Mouse (Mus musculus): ENCODE measurements around the gene Slc9a2. TPM values are rescaled to one million over a fixed set of nuclear protein-coding genes. Genes with fewer than 3 reads are reported as not detected.
"Not testable (repeated sequence)": the region's sequence is repeated elsewhere in the genome, so short reads cannot be mapped to it uniquely, and the experiment has no call there.

Slc9a2 gene
- polyA plus RNA-seq, 1 experiment from 2014 or later, result 0.07 TPM

GRCm38 (mm10) chr1:40714950-40715349, 34.6 kb downstream of the Slc9a2 start:
- Histone ChIP-seq H3K9me3 (replicated peaks) (no peaks in the 10 kb centered on the region), H3K36me3 (replicated peaks) (no peaks in the 10 kb centered on the region), H3K4me3 (replicated peaks) (no peak overlapping the region), H3K9ac (no peak overlapping the region), H3K4me1 (replicated peaks) (no peaks in the 10 kb centered on the region), H3K27ac (replicated peaks) (no peak overlapping the region), H3K27me3 (no peaks in the 10 kb centered on the region), H3K4me2 (no peak overlapping the region)
- ATAC-seq (ENCODE audit: insufficient read depth), result no peak
- 40% methylated on average over 9 of the region's 9 CpGs for WGBS (ENCODE audit: insufficient replicate concordance)

GRCm38 (mm10) chr1:40726051-40726450, 45.7 kb downstream of the Slc9a2 start:
- H3K27me3 ChIP-seq, result no peaks in the 10 kb centered on the region
- no peaks in the 10 kb centered on the region for H3K4me1 ChIP-seq (replicated peaks)
- no peak for ATAC-seq (ENCODE audit: insufficient read depth)
- no peak overlapping the region for H3K4me3 ChIP-seq (replicated peaks)
- 77% methylated on average over 10 of the region's 10 CpGs for WGBS (ENCODE audit: insufficient replicate concordance)
- H3K9me3 ChIP-seq (replicated peaks), result no peaks in the 10 kb centered on the region
- no peak overlapping the region for H3K27ac ChIP-seq (replicated peaks)
- H3K36me3 ChIP-seq (replicated peaks), result no peaks in the 10 kb centered on the region
- H3K4me2 ChIP-seq, result no peak overlapping the region
- no peak overlapping the region for H3K9ac ChIP-seq

GRCm38 (mm10) chr1:40727404-40727803, 47.0 kb downstream of the Slc9a2 start:
- Histone ChIP-seq H3K4me2 (no peak overlapping the region), H3K27me3 (no peaks in the 10 kb centered on the region), H3K36me3 (replicated peaks) (no peaks in the 10 kb centered on the region), H3K9me3 (replicated peaks) (no peaks in the 10 kb centered on the region), H3K27ac (replicated peaks) (no peak overlapping the region), H3K4me1 (replicated peaks) (no peaks in the 10 kb centered on the region), H3K4me3 (replicated peaks) (no peak overlapping the region), H3K9ac (no peak overlapping the region)
- 59% methylated on average over 7 of the region's 7 CpGs for WGBS (ENCODE audit: insufficient replicate concordance)
- ATAC-seq (ENCODE audit: insufficient read depth), result no peak

GRCm38 (mm10) chr1:40728636-40729035, 48.3 kb downstream of the Slc9a2 start:
- H3K9ac ChIP-seq, result no peak overlapping the region
- H3K4me1 ChIP-seq (replicated peaks), result no peaks in the 10 kb centered on the region
- no peak overlapping the region for H3K27ac ChIP-seq (replicated peaks)
- no peaks in the 10 kb centered on the region for H3K36me3 ChIP-seq (replicated peaks)
- H3K9me3 ChIP-seq (replicated peaks), result no peaks in the 10 kb centered on the region
- H3K27me3 ChIP-seq, result no peaks in the 10 kb centered on the region
- H3K4me3 ChIP-seq (replicated peaks), result no peak overlapping the region
- ATAC-seq (ENCODE audit: insufficient read depth), result no peak
- 80% methylated on average over 1 of the region's 1 CpGs for WGBS (ENCODE audit: insufficient replicate concordance)
- H3K4me2 ChIP-seq, result no peak overlapping the region

- no peaks in the 10 kb centered on the region for H3K9me3 ChIP-seq (replicated peaks)
- ATAC-seq (ENCODE audit: insufficient read depth), result no peak
- H3K4me3 ChIP-seq (replicated peaks), result no peak overlapping the region
- no peak overlapping the region for H3K9ac ChIP-seq
- H3K4me2 ChIP-seq, result no peak overlapping the region
- no peak overlapping the region for H3K27ac ChIP-seq (replicated peaks)
- 70% methylated on average over 8 of the region's 8 CpGs for WGBS (ENCODE audit: insufficient replicate concordance)
- H3K36me3 ChIP-seq (replicated peaks), result no peaks in the 10 kb centered on the region
- no peaks in the 10 kb centered on the region for H3K4me1 ChIP-seq (replicated peaks)
- H3K27me3 ChIP-seq, result no peaks in the 10 kb centered on the region
Observed at GRCm38 (mm10) chr1:40737671-40738070, 57.3 kb downstream of the Slc9a2 start.

GRCm38 (mm10) chr1:40738246-40738645, 57.9 kb downstream of the Slc9a2 start:
- not testable (repeated sequence) for H3K9ac ChIP-seq; H3K4me2 ChIP-seq; H3K27me3 ChIP-seq; H3K4me1 ChIP-seq (replicated peaks); ATAC-seq (ENCODE audit: insufficient read depth); H3K9me3 ChIP-seq (replicated peaks); H3K27ac ChIP-seq (replicated peaks); H3K4me3 ChIP-seq (replicated peaks); H3K36me3 ChIP-seq (replicated peaks)
- WGBS (ENCODE audit: insufficient replicate concordance), result 77% methylated on average over 9 of the region's 9 CpGs

GRCm38 (mm10) chr1:40740739-40741138, 60.4 kb downstream of the Slc9a2 start:
- no peak for ATAC-seq (ENCODE audit: insufficient read depth)
- H3K4me2 ChIP-seq, result no peak overlapping the region
- no peaks in the 10 kb centered on the region for H3K9me3 ChIP-seq (replicated peaks)
- H3K9ac ChIP-seq, result no peak overlapping the region
- no peaks in the 10 kb centered on the region for H3K27me3 ChIP-seq
- H3K36me3 ChIP-seq (replicated peaks), result no peaks in the 10 kb centered on the region
- no peak overlapping the region for H3K27ac ChIP-seq (replicated peaks)
- WGBS (ENCODE audit: insufficient replicate concordance), result 54% methylated on average over 2 of the region's 2 CpGs
- no peak overlapping the region for H3K4me3 ChIP-seq (replicated peaks)
- H3K4me1 ChIP-seq (replicated peaks), result no peaks in the 10 kb centered on the region

- Histone ChIP-seq H3K27ac (replicated peaks) (no peak overlapping the region), H3K4me2 (no peak overlapping the region), H3K4me1 (replicated peaks) (no peaks in the 10 kb centered on the region), H3K4me3 (replicated peaks) (no peak overlapping the region), H3K9me3 (replicated peaks) (no peaks in the 10 kb centered on the region), H3K27me3 (no peaks in the 10 kb centered on the region), H3K36me3 (replicated peaks) (no peaks in the 10 kb centered on the region), H3K9ac (no peak overlapping the region)
- ATAC-seq (ENCODE audit: insufficient read depth), result no peak
- WGBS (ENCODE audit: insufficient replicate concordance), result 51% methylated on average over 5 of the region's 5 CpGs
Observed at GRCm38 (mm10) chr1:40746089-40746488, 65.7 kb downstream of the Slc9a2 start.

GRCm38 (mm10) chr1:40759751-40760445, 79.5 kb downstream of the Slc9a2 start:
- WGBS (ENCODE audit: insufficient replicate concordance), result 69% methylated on average over 6 of the region's 6 CpGs

GRCm38 (mm10) chr1:40764042-40764441, 83.7 kb downstream of the Slc9a2 start:
- no peak overlapping the region for H3K4me2 ChIP-seq
- no peak overlapping the region for H3K9ac ChIP-seq
- peaks cover 3% of the 10 kb centered on the region; the same call in 1 of the 2 replicates for H3K27me3 ChIP-seq
- no peaks in the 10 kb centered on the region for H3K9me3 ChIP-seq (replicated peaks)
- no peaks in the 10 kb centered on the region for H3K4me1 ChIP-seq (replicated peaks)
- no peaks in the 10 kb centered on the region for H3K36me3 ChIP-seq (replicated peaks)
- ATAC-seq (ENCODE audit: insufficient read depth), result no peak
- no peak overlapping the region for H3K4me3 ChIP-seq (replicated peaks)
- WGBS (ENCODE audit: insufficient replicate concordance), result 71% methylated on average over 1 of the region's 1 CpGs
- no peak overlapping the region for H3K27ac ChIP-seq (replicated peaks)

More at GRCm38 (mm10) chr1:40759751-40760445, 79.5 kb downstream of the Slc9a2 start:
- Histone ChIP-seq H3K9me3 (replicated peaks) (no peaks in the 10 kb centered on the region), H3K9ac (no peak overlapping the region), H3K4me2 (no peak overlapping the region), H3K27ac (replicated peaks) (no peak overlapping the region), H3K4me1 (replicated peaks) (no peaks in the 10 kb centered on the region), H3K36me3 (replicated peaks) (no peaks in the 10 kb centered on the region), H3K27me3 (no peaks in the 10 kb centered on the region), H3K4me3 (replicated peaks) (no peak overlapping the region)
- ATAC-seq (ENCODE audit: insufficient read depth), result no peak

- Histone ChIP-seq H3K4me2 (no peak overlapping the region), H3K9ac (no peak overlapping the region), H3K27me3 (peaks cover 3% of the 10 kb centered on the region; the same call in 1 of the 2 replicates), H3K4me3 (replicated peaks) (no peak overlapping the region), H3K4me1 (replicated peaks) (no peaks in the 10 kb centered on the region), H3K36me3 (replicated peaks) (no peaks in the 10 kb centered on the region), H3K9me3 (replicated peaks) (no peaks in the 10 kb centered on the region), H3K27ac (replicated peaks) (no peak overlapping the region)
- no peak for ATAC-seq (ENCODE audit: insufficient read depth)
- WGBS (ENCODE audit: insufficient replicate concordance), result 55% methylated on average over 15 of the region's 15 CpGs
Observed at GRCm38 (mm10) chr1:40764701-40765275, 84.4 kb downstream of the Slc9a2 start.
